Mouse (Mus musculus): ENCODE results near the gene Cep89.

The Cep89 gene

GRCm38 (mm10) chr7:35396542-35397168, at the start of gene Cep89, which contains the start of gene Faap24:
Cep89 (plus strand) TSS chr7:35397035.
Faap24 (minus strand) TSS chr7:35396836.
- peak; percentile 100 for DNase-seq (ENCODE audit: low spot score)

GRCm38 (mm10) chr7:35347918-35348700, 48.7 kb upstream of the Cep89 start:
- DNase-seq (ENCODE audit: low spot score), result no peak

GRCm38 (mm10) chr7:35349022-35349421, 47.8 kb upstream of the Cep89 start:
- no peak for DNase-seq (ENCODE audit: low spot score)

- DNase-seq (ENCODE audit: low spot score), result no peak
Observed at GRCm38 (mm10) chr7:35349886-35350684, 46.8 kb upstream of the Cep89 start.

GRCm38 (mm10) chr7:35351155-35351554, 45.7 kb upstream of the Cep89 start:
- no peak for DNase-seq (ENCODE audit: low spot score)

GRCm38 (mm10) chr7:35353306-35353705, 43.5 kb upstream of the Cep89 start:
- DNase-seq (ENCODE audit: low spot score), result no peak

GRCm38 (mm10) chr7:35355303-35355872, 41.4 kb upstream of the Cep89 start:
- DNase-seq (ENCODE audit: low spot score), result no peak

- DNase-seq (ENCODE audit: low spot score), result no peak
Observed at GRCm38 (mm10) chr7:35357621-35358020, 39.2 kb upstream of the Cep89 start.

- no peak for DNase-seq (ENCODE audit: low spot score)
Observed at GRCm38 (mm10) chr7:35362253-35362652, 34.6 kb upstream of the Cep89 start.

- no peak for DNase-seq (ENCODE audit: low spot score)
Observed at GRCm38 (mm10) chr7:35362868-35363267, 34.0 kb upstream of the Cep89 start.

- no peak for DNase-seq (ENCODE audit: low spot score)
Observed at GRCm38 (mm10) chr7:35365161-35365910, 31.5 kb upstream of the Cep89 start.

- peak; percentile 19 for DNase-seq (ENCODE audit: low spot score)
Observed at GRCm38 (mm10) chr7:35371096-35371495, 25.7 kb upstream of the Cep89 start.

- DNase-seq (ENCODE audit: low spot score), result no peak
Observed at GRCm38 (mm10) chr7:35372483-35373017, 24.3 kb upstream of the Cep89 start.

- DNase-seq (ENCODE audit: low spot score), result no peak
Observed at GRCm38 (mm10) chr7:35373146-35373989, 23.5 kb upstream of the Cep89 start.

GRCm38 (mm10) chr7:35374265-35374664, 22.6 kb upstream of the Cep89 start:
- no peak for DNase-seq (ENCODE audit: low spot score)

- DNase-seq (ENCODE audit: low spot score), result no peak
Observed at GRCm38 (mm10) chr7:35376623-35377022, 20.2 kb upstream of the Cep89 start.

- no peak for DNase-seq (ENCODE audit: low spot score)
Observed at GRCm38 (mm10) chr7:35379492-35380119, 17.2 kb upstream of the Cep89 start.

GRCm38 (mm10) chr7:35380351-35380750, 16.5 kb upstream of the Cep89 start:
- no peak for DNase-seq (ENCODE audit: low spot score)

- no peak for DNase-seq (ENCODE audit: low spot score)
Observed at GRCm38 (mm10) chr7:35381861-35382260, 15.0 kb upstream of the Cep89 start.

All from retina, embryonic 14.5 days (tissue).